Mouse (Mus musculus) urinary bladder, adult 18-20 months (tissue): ENCODE measurements around the gene Capn9.

Experiments used
- DNase-seq, 2 experiments: peaks; one replicate each; pipeline ENCODE4 v3.0.0; 2022; ENCODE audit warnings: low spot score in 2 of 2, mixed read lengths in 2 of 2

Gene Capn9

GRCm38 (mm10) chr8:124575811-124576210, at the start of gene Capn9:
Gene Capn9 (plus strand): TSS chr8:124576111.
- no peak for DNase-seq

- no peak for DNase-seq
These were observed 49.6 kb upstream of the Capn9 start for GRCm38 (mm10) chr8:124526261-124526660.

GRCm38 (mm10) chr8:124530076-124530475, 45.8 kb upstream of the Capn9 start:
- no peak for DNase-seq

- no peak for DNase-seq
These were observed 45.4 kb upstream of the Capn9 start for GRCm38 (mm10) chr8:124530556-124530955.

- no peak for DNase-seq
These were observed 44.9 kb upstream of the Capn9 start for GRCm38 (mm10) chr8:124530996-124531395.

- no peak for DNase-seq
These were observed 43.3 kb upstream of the Capn9 start for GRCm38 (mm10) chr8:124532626-124533025.

GRCm38 (mm10) chr8:124535451-124535850, 40.5 kb upstream of the Capn9 start:
- no peak for DNase-seq

GRCm38 (mm10) chr8:124540906-124541305, 35.0 kb upstream of the Capn9 start:
- DNase-seq: no peak

GRCm38 (mm10) chr8:124542001-124542400, 33.9 kb upstream of the Capn9 start:
- DNase-seq: no peak

- DNase-seq: no peak
These were observed 32.6 kb upstream of the Capn9 start for GRCm38 (mm10) chr8:124543272-124543671.

- DNase-seq: no peak
These were observed 29.5 kb upstream of the Capn9 start for GRCm38 (mm10) chr8:124546371-124546770.

- DNase-seq: no peak
These were observed 29.1 kb upstream of the Capn9 start for GRCm38 (mm10) chr8:124546815-124547214.

- DNase-seq: no peak
These were observed 28.6 kb upstream of the Capn9 start for GRCm38 (mm10) chr8:124547269-124547668.

- no peak for DNase-seq
These were observed 27.7 kb upstream of the Capn9 start for GRCm38 (mm10) chr8:124548187-124548586.

- no peak for DNase-seq
These were observed 24.8 kb upstream of the Capn9 start for GRCm38 (mm10) chr8:124551011-124551661.

- DNase-seq: no peak
These were observed 20.7 kb upstream of the Capn9 start for GRCm38 (mm10) chr8:124555113-124555750.

- no peak for DNase-seq
These were observed 19.7 kb upstream of the Capn9 start for GRCm38 (mm10) chr8:124556164-124556563.

GRCm38 (mm10) chr8:124556658-124557057, 19.3 kb upstream of the Capn9 start:
- DNase-seq: no peak

- no peak for DNase-seq
These were observed 18.4 kb upstream of the Capn9 start for GRCm38 (mm10) chr8:124557476-124557875.

- no peak for DNase-seq
These were observed 8.8 kb upstream of the Capn9 start for GRCm38 (mm10) chr8:124567126-124567525.

- DNase-seq: no peak
These were observed 8.3 kb upstream of the Capn9 start for GRCm38 (mm10) chr8:124567584-124567983.

- DNase-seq: no peak
These were observed 6.8 kb upstream of the Capn9 start for GRCm38 (mm10) chr8:124569100-124569499.

- no peak for DNase-seq
These were observed 6.3 kb upstream of the Capn9 start, which contains the start of gene Agt for GRCm38 (mm10) chr8:124569593-124569992. Gene Agt (minus strand): TSS chr8:124569706.
